Mouse (Mus musculus): Measurements from ENCODE around the gene Zfp775. TPM values are rescaled to one million over a fixed set of nuclear protein-coding genes. Genes with fewer than 3 reads are reported as not detected.

Gene Zfp775
- total and polyA plus RNA-seq, 3 experiments = 3.2 to 6.5 (median 3.5) TPM

DNA sequence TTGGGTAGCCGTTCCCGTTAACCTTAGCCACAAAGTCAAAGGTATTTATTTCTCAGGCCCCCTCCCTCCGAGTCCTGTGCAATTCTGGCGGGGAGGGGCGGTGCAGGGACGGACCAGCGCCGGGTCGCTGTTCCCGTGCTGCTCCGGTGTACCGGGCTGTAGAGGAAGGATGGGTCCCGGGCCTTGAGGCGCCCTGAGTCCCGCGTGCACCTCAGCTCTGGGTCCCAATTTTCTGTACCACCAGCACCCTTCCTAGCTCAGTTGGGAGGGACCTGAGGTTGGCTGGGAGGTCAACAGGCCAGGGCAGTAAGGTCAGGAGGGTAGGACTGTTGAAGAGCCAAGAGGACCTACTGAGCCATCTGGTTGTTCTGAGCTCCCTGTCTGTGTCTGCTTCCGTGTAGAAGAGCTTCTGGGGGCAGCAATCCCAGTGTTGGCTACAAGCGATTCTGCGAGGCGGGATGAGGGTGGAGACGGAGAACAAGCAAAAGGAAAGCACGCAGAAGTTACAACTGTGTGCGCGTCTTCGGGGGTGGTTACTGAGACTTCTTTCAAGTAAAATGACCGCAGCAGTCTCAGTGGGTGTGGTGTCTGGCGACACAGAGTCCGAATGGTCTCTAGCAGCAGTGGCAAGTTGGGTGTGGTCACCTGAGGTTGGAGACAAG is 348 bp downstream of the Zfp775 start:
- in situ Hi-C loops (cut with MboI; ENCODE audit: low pct_ligation_motif_present, low pct_unique_long_range_greater_than_20kb, low sequenced_read_pairs) (no loop called here), dilution Hi-C loops (cut with MboI; ENCODE audit: extremely low pct_ligation_motif_present, extremely low pct_unique_long_range_greater_than_20kb, low sequenced_read_pairs) (no loop called here)
- Histone ChIP-seq H3K4me2 (ENCODE audit: insufficient read depth, low read depth, poor library complexity, severe bottlenecking) (peak overlapping the region; percentile 73), H3K36me3 (replicated peaks in 1 of 2; ENCODE audit: control insufficient read depth in 1 of 2, insufficient read depth in 1 of 2, low read length in 1 of 2) (peaks cover 14 to 35% of the 10 kb centered on the region in 2 experiments), H3K27ac (ENCODE audit: insufficient read depth, low read depth) (peak overlapping the region; percentile 2; the same call in 1 of the 2 replicates), H3K4me3 (replicated peaks in 1 of 3; ENCODE audit: low read depth in 2 of 3, low read length in 2 of 3, poor library complexity in 1 of 3) (peak overlapping the region; percentile 74 to 86 (median 82)), H3K4me1 (ENCODE audit: control insufficient read depth in 1 of 2, insufficient read depth in 2 of 2) (peaks cover 4 to 31% of the 10 kb centered on the region in 2 experiments; a peak in 3 of 4 replicates), H3K27me3 (replicated peaks) (no peaks in the 10 kb centered on the region), H3K79me2 (replicated peaks; ENCODE audit: control insufficient read depth, extremely low read depth, insufficient read depth, poor library complexity, severe bottlenecking) (0 out of 2 replicates have a peak, but pooled peaks cover 3% of the 10 kb centered on the region), H3K9me3 (replicated peaks; ENCODE audit: low read length) (no peaks in the 10 kb centered on the region), H3K9ac (ENCODE audit: insufficient read depth, low read depth) (peak overlapping the region; percentile 33)
- TF ChIP-seq CHD2 (IDR thresholded peaks at IDR 0.05; ENCODE audit: low read length) (no peak; the same call in 1 of the 2 replicates), UBTF (IDR thresholded peaks at IDR 0.05; ENCODE audit: low read depth, low read length) (peak; percentile 71; the same call in 1 of the 2 replicates), POLR2AphosphoS2 (IDR thresholded peaks at IDR 0.05; ENCODE audit: low read depth, low read length) (0 out of 2 replicates have a peak, but pooled peaks have one; percentile 6), ZKSCAN1 (IDR thresholded peaks at IDR 0.05; ENCODE audit: borderline replicate concordance, low read depth, low read length) (no peak), MXI1 (IDR thresholded peaks at IDR 0.05; ENCODE audit: low read depth, low read length) (peak; percentile 27; the same call in 1 of the 2 replicates), MAZ (IDR thresholded peaks at IDR 0.05; ENCODE audit: low read depth, low read length) (0 out of 2 replicates have a peak, but pooled peaks have one; percentile 26), MEF2A (IDR thresholded peaks at IDR 0.05; ENCODE audit: borderline replicate concordance, low read depth, low read length) (no peak), SIN3A (IDR thresholded peaks at IDR 0.05; ENCODE audit: low read length) (peak; percentile 79), POLR2A (IDR thresholded peaks at IDR 0.05; ENCODE audit: low read depth, low read length) (peak; percentile 67; the same call in 1 of the 2 replicates)
- no peak for DNase-seq (ENCODE audit: extremely low read depth)

- dilution Hi-C loops (cut with MboI; ENCODE audit: extremely low pct_ligation_motif_present, extremely low pct_unique_long_range_greater_than_20kb, low sequenced_read_pairs) (no loop called here), in situ Hi-C loops (cut with MboI; ENCODE audit: low pct_ligation_motif_present, low pct_unique_long_range_greater_than_20kb, low sequenced_read_pairs) (no loop called here)
- Histone ChIP-seq H3K36me3 (replicated peaks in 1 of 2; ENCODE audit: control insufficient read depth in 1 of 2, insufficient read depth in 1 of 2, low read length in 1 of 2) (peaks cover 5 to 45% of the 10 kb centered on the region in 2 experiments), H3K4me3 (replicated peaks in 1 of 3; ENCODE audit: low read depth in 2 of 3, low read length in 2 of 3, poor library complexity in 1 of 3) (no peak overlapping the region), H3K4me2 (ENCODE audit: insufficient read depth, low read depth, poor library complexity, severe bottlenecking) (no peak overlapping the region), H3K9me3 (replicated peaks; ENCODE audit: low read length) (no peaks in the 10 kb centered on the region), H3K27me3 (replicated peaks) (no peaks in the 10 kb centered on the region), H3K4me1 (ENCODE audit: control insufficient read depth in 1 of 2, insufficient read depth in 2 of 2) (peaks cover 0 to 9% of the 10 kb centered on the region in 2 experiments; a peak in 1 of 4 replicates), H3K9ac (ENCODE audit: insufficient read depth, low read depth) (no peak overlapping the region), H3K79me2 (replicated peaks; ENCODE audit: control insufficient read depth, extremely low read depth, insufficient read depth, poor library complexity, severe bottlenecking) (no peaks in the 10 kb centered on the region), H3K27ac (ENCODE audit: insufficient read depth, low read depth) (no peak overlapping the region)
- TF ChIP-seq E2F4 (IDR thresholded peaks at IDR 0.05; ENCODE audit: insufficient replicate concordance, low read depth, low read length) = no peak
- TF ChIP-seq MXI1 (IDR thresholded peaks at IDR 0.05; ENCODE audit: low read depth, low read length) = no peak
- TF ChIP-seq RAD21 (IDR thresholded peaks at IDR 0.05; ENCODE audit: low read depth, low read length) = no peak
- no peak for TF ChIP-seq SIN3A (IDR thresholded peaks at IDR 0.05; ENCODE audit: low read length)
- no peak for TF ChIP-seq CTCF (conservative IDR thresholded peaks at IDR 0.05 in 1 of 2, IDR thresholded peaks at IDR 0.05 in 1 of 2; ENCODE audit: low read depth in 2 of 2, low read length in 2 of 2)
- TF ChIP-seq NELFE (IDR thresholded peaks at IDR 0.05; ENCODE audit: low read depth, low read length) = no peak
- TF ChIP-seq ZNF384 (IDR thresholded peaks at IDR 0.05; ENCODE audit: low read depth, low read length) = no peak
- TF ChIP-seq TBP (conservative IDR thresholded peaks at IDR 0.05; ENCODE audit: low read depth, low read length) = no peak
- no peak for TF ChIP-seq HCFC1 (IDR thresholded peaks at IDR 0.05; ENCODE audit: low read depth, low read length)
- TF ChIP-seq USF1 (IDR thresholded peaks at IDR 0.05; ENCODE audit: low read depth, low read length) = no peak
- TF ChIP-seq MEF2A (IDR thresholded peaks at IDR 0.05; ENCODE audit: borderline replicate concordance, low read depth, low read length) = no peak
- no peak for TF ChIP-seq MAFK (IDR thresholded peaks at IDR 0.05; ENCODE audit: insufficient replicate concordance, low read length)
- TF ChIP-seq ZC3H11A (IDR thresholded peaks at IDR 0.05; ENCODE audit: low read depth, low read length) = no peak
- no peak for TF ChIP-seq RCOR1 (conservative IDR thresholded peaks at IDR 0.05; ENCODE audit: low read depth, low read length)
- no peak for TF ChIP-seq ZMIZ1 (IDR thresholded peaks at IDR 0.05; ENCODE audit: low read depth, low read length)
- DNase-seq (ENCODE audit: extremely low read depth) = no peak
Observed at GRCm38 (mm10) chr6:48608124-48608523, 6.3 kb downstream of the Zfp775 start.
